In genomic region chr14:17659686-17660328, GRCm38 (mm10) we compare ENCODE assay signal across 8 mouse cellular contexts. TPM values are rescaled to one million over a fixed set of nuclear protein-coding genes. Genes with fewer than 3 reads are reported as not detected.
DNase-seq lines count a peak whose midpoint lies in the region; ATAC-seq lines count a peak whose summit lies in the region.

Gene Thrb, plus strand, starts transcription at chr14:17660261.

- H3K27ac ChIP-seq in hindbrain, embryonic 12.5 days, result no peak within 1 kb of the TSS
- H3K27ac ChIP-seq in lung, embryonic 16.5 days (ENCODE audit: low read length), result no peak within 1 kb of the TSS

- H3K4me2 ChIP-seq in hindbrain, embryonic 12.5 days (replicated peaks), result peak within 1 kb of the TSS; percentile 99
- H3K4me2 ChIP-seq in lung, embryonic 16.5 days (ENCODE audit: low read depth, low read length), result peak within 1 kb of the TSS; percentile 99

- no peaks in the 10 kb centered on the region for H3K4me1 ChIP-seq in erythroblast, embryonic 14.5 days (ENCODE audit: control insufficient read depth)
- peaks cover 15% of the 10 kb centered on the region for H3K4me1 ChIP-seq in hindbrain, embryonic 12.5 days
- peaks cover 12% of the 10 kb centered on the region; the same call in 1 of the 2 replicates for H3K4me1 ChIP-seq in lung, embryonic 16.5 days (replicated peaks; ENCODE audit: control insufficient read depth, insufficient read depth, low read length)

- H3K9ac ChIP-seq in hindbrain, embryonic 12.5 days, result peak within 1 kb of the TSS; percentile 66
- H3K9ac ChIP-seq in lung, embryonic 16.5 days (ENCODE audit: low read length), result peak within 1 kb of the TSS; percentile 70

- ATAC-seq in erythroblast, adult 5-6 weeks (replicated peaks; ENCODE audit: low FRiP score, poor library complexity, severe bottlenecking), result no peak
- ATAC-seq in hindbrain, embryonic 12.5 days (ENCODE audit: low FRiP score), result peak; percentile 44; the same call in 1 of the 2 replicates
- ATAC-seq in lung, embryonic 16.5 days (ENCODE audit: low read depth), result peak; percentile 8; the same call in 1 of the 2 replicates

- WGBS in hindbrain, embryonic 12.5 days, result 1% methylated on average over 23 of the region's 23 CpGs
- WGBS in lung, embryonic 16.5 days, result 2% methylated on average over 23 of the region's 23 CpGs

- peak within 1 kb of the TSS; percentile 56 for H3K4me3 ChIP-seq in erythroblast, embryonic 14.5 days (replicated peaks)
- peak within 1 kb of the TSS; percentile 72 for H3K4me3 ChIP-seq in hindbrain, embryonic 12.5 days
- H3K4me3 ChIP-seq in lung, embryonic 16.5 days (ENCODE audit: low read length), result peak within 1 kb of the TSS; percentile 77

- peak; percentile 22 for DNase-seq in cerebellum, adult 11 months
- peak; percentile 18 to 20 for DNase-seq in frontal cortex, postnatal 14 days (ENCODE audit: low spot score in 2 of 2)
- DNase-seq in layer of hippocampus, adult 9-11 months, result peak; percentile 19
- peak; percentile 7 for DNase-seq in ovary, postnatal 14 days (ENCODE audit: low spot score)

- peaks cover 46% of the 10 kb centered on the region for H3K27me3 ChIP-seq in erythroblast, embryonic 14.5 days (ENCODE audit: control insufficient read depth)
- H3K27me3 ChIP-seq in hindbrain, embryonic 12.5 days, result peaks cover 25% of the 10 kb centered on the region
- H3K27me3 ChIP-seq in lung, embryonic 16.5 days (ENCODE audit: control insufficient read depth, insufficient read depth, low read depth, low read length), result peaks cover 22% of the 10 kb centered on the region

- peaks cover 2% of the 10 kb centered on the region; the same call in 1 of the 2 replicates for H3K9me3 ChIP-seq in erythroblast, embryonic 14.5 days (ENCODE audit: control insufficient read depth, low read length)
- no peaks in the 10 kb centered on the region for H3K9me3 ChIP-seq in hindbrain, embryonic 12.5 days (replicated peaks)
- H3K9me3 ChIP-seq in lung, embryonic 16.5 days (ENCODE audit: control insufficient read depth, low read length), result no peaks in the 10 kb centered on the region

- H3K36me3 ChIP-seq in erythroblast, embryonic 14.5 days (ENCODE audit: control insufficient read depth), result no peaks in the 10 kb centered on the region
- no peaks in the 10 kb centered on the region for H3K36me3 ChIP-seq in hindbrain, embryonic 12.5 days
- no peaks in the 10 kb centered on the region for H3K36me3 ChIP-seq in lung, embryonic 16.5 days (ENCODE audit: control insufficient read depth, insufficient read depth, low read length)

RNA-seq across cellular contexts. Expression of gene Thrb, which starts in this region (rescaled TPM):
- 0.01 TPM in 1 of 2 replicates, not detected in the other for polyA plus RNA-seq in erythroblast, embryonic 14.5 days (2012)
- not detected in 2 replicates for total RNA-seq in erythroblast, adult 5-6 weeks (2015; ENCODE audit: low replicate concordance)
- not detected in 2 replicates for total RNA-seq in erythroblast, adult 5-6 weeks (2017; ENCODE audit: low replicate concordance)
- polyA plus RNA-seq in hindbrain, embryonic 12.5 days (2016; fragmentation: Nextera tagmentation; extraction: Ambion mirVana), result 1.1 and 1.7 TPM in 2 replicates
- polyA plus RNA-seq in lung, embryonic 16.5 days (2015; fragmentation: Nextera tagmentation; extraction: Ambion mirVana), result 1.5 and 1.7 TPM in 2 replicates
